In genomic region chr10:49847686-49848085, GRCm38 (mm10) we compare ENCODE assay signal across 20 mouse cellular contexts. TPM values are rescaled to one million over a fixed set of nuclear protein-coding genes. Genes with fewer than 3 reads are reported as not detected.
"Had no signal": no experiment of that assay in that cellular context is flagged by ENCODE, and none has a peak within 500 bp of the region (broad histone marks: within the 10 kb centered on the region; RNA-seq: fewer than 3 reads in every experiment).

No protein-coding gene starts in this region.

- DNase-seq: retina, postnatal 1 day; right cerebral cortex, adult 18-20 months; right cerebral cortex, postnatal 14 days; right cerebral cortex, postnatal 25 days; right cerebral cortex, postnatal 4 days; spleen, adult 18-20 months; thymus, adult 18-20 months; thymus, adult 2 months; thymus, postnatal 14 days; thymus, postnatal 25 days; thymus, postnatal 36 days; thymus, postnatal 4 days had no signal

- H3K4me3 ChIP-seq: neural tube, embryonic 12.5 days; neural tube, embryonic 13.5 days; neural tube, embryonic 15.5 days; stomach, embryonic 15.5 days had no signal

- H3K9me3 ChIP-seq: neural tube, embryonic 12.5 days; neural tube, embryonic 13.5 days; neural tube, embryonic 15.5 days; stomach, embryonic 15.5 days had no signal

- H3K27ac ChIP-seq: neural tube, embryonic 12.5 days; neural tube, embryonic 13.5 days; neural tube, embryonic 15.5 days; stomach, embryonic 15.5 days; stomach, postnatal 0 days had no signal

- H3K4me2 ChIP-seq: neural tube, embryonic 12.5 days; neural tube, embryonic 13.5 days; neural tube, embryonic 15.5 days; stomach, embryonic 15.5 days had no signal

- H3K36me3 ChIP-seq: neural tube, embryonic 12.5 days; neural tube, embryonic 13.5 days; neural tube, embryonic 15.5 days; stomach, embryonic 15.5 days had no signal

- H3K9ac ChIP-seq: neural tube, embryonic 12.5 days; neural tube, embryonic 13.5 days; neural tube, embryonic 15.5 days; stomach, embryonic 15.5 days had no signal

- H3K4me1 ChIP-seq: neural tube, embryonic 12.5 days; neural tube, embryonic 13.5 days; neural tube, embryonic 15.5 days; stomach, embryonic 15.5 days had no signal

- H3K27me3 ChIP-seq: neural tube, embryonic 12.5 days; neural tube, embryonic 13.5 days; neural tube, embryonic 15.5 days; stomach, embryonic 15.5 days had no signal

RNA-seq across cellular contexts. Expression of gene Grik2, which starts 59.1 kb away (rescaled TPM):
- total RNA-seq: neutrophil, adult 5-6 weeks had no signal
- polyA plus RNA-seq: spleen, adult 2 months; thymus, postnatal 0 days had no signal
